Mouse (Mus musculus): Measurements from ENCODE around the gene Spen.

Gene Spen

DNA sequence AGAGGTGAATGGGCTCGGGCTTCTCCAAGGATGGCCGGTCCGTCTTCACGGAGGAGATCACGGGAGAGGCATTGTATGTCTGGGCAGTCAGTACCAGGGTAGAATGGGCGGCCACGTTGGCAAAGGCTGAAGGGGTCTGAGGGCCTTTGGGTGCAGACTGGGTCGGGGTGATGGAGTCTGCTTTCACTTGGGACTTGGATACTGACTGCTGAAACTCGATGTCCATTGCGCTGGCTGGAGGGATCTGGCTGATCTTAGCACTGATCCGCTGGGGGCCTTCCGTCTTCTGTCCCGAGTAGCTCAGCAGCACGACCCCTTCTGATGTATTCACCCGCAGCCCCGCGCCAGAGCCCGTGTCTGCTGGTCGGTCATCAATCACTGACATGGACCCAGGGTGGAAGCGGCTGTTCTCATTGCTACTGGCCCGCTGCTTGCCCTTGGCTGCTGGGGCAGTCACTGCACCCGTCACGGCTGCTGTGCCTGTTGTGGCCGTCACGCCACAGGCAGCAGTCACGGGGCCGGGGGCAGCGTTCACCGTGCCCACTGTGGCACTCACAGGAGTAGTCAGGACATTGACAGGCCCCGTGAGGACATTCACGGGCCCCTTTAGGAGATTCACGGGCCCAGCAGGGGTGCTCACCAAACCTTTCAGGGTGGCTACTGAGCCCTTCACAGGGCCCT, 65.6 kb downstream of the Spen start:
- DNase-seq (ENCODE audit: low read depth): no peak

GRCm38 (mm10) chr4:141471491-141471890, 66.9 kb downstream of the Spen start:
- DNase-seq (ENCODE audit: low read depth): no peak

- no peak for DNase-seq (ENCODE audit: low read depth)
Measured at GRCm38 (mm10) chr4:141469343-141469742, 69.1 kb downstream of the Spen start.

DNA sequence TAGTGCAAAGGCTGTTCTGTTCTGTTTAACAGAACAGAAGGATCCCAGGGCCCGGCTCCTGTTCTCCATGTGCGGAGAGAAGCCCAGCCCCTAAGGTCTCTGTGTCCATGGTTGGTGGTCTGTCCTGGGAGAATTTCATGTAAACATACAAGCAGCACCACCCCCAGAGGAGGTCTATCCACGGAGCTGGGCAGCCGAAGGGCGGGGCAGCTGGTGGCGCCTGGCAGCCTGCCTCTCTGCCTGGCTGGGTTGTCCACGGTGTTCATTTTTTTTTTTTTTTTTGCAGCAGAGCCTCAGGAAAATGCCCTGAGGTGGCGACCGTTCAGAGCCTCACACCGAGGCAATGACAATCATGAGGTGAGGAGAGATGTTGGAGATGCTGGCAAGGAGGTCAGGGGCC, 69.8 kb downstream of the Spen start:
- DNase-seq (ENCODE audit: low read depth): no peak

- no peak for DNase-seq (ENCODE audit: low read depth)
Measured at GRCm38 (mm10) chr4:141467581-141467927, 70.8 kb downstream of the Spen start.

GRCm38 (mm10) chr4:141466844-141467580, 71.4 kb downstream of the Spen start:
- DNase-seq (ENCODE audit: low read depth): no peak

- DNase-seq (ENCODE audit: low read depth): no peak
Measured at GRCm38 (mm10) chr4:141466289-141466795, 72.1 kb downstream of the Spen start.

- DNase-seq (ENCODE audit: low read depth): no peak
Measured at GRCm38 (mm10) chr4:141465512-141466288, 72.7 kb downstream of the Spen start.

DNA sequence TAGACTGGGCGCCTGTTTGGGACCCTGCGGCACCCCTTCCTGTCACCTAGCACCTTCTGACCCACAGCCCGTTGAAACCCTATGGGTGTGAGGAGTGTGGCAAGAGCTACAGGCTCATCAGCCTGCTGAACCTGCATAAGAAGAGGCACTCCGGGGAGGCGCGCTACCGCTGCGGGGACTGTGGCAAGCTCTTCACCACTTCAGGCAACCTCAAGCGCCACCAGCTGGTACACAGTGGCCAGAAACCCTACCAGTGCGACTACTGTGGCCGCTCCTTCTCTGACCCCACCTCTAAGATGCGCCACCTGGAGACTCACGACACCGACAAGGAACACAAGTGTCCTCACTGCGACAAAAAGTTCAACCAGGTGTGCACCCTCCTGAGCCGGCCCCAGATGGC, 73.7 kb downstream of the Spen start:
- DNase-seq (ENCODE audit: low read depth): no peak

GRCm38 (mm10) chr4:141463472-141463871, 74.9 kb downstream of the Spen start:
- no peak for DNase-seq (ENCODE audit: low read depth)

DNA sequence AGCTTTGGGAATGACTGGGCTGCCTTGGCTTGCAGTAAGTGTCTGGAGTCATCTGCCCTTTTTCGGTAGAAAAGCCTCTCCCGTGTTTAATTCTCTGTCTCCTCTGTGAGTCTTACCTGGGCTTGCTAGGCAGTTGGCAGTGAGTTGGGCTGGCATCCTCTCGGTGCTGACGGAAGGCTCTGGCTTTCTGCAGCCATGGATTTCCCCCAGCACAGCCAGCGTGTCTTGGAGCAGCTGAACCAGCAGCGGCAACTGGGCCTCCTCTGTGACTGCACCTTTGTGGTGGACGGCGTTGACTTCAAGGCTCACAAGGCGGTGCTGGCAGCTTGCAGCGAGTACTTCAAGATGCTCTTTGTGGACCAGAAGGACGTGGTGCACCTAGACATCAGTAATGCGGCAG, 76.8 kb downstream of the Spen start:
- DNase-seq (ENCODE audit: low read depth): no peak

- no peak for DNase-seq (ENCODE audit: low read depth)
Measured at GRCm38 (mm10) chr4:141461088-141461487, 77.3 kb downstream of the Spen start.

DNA sequence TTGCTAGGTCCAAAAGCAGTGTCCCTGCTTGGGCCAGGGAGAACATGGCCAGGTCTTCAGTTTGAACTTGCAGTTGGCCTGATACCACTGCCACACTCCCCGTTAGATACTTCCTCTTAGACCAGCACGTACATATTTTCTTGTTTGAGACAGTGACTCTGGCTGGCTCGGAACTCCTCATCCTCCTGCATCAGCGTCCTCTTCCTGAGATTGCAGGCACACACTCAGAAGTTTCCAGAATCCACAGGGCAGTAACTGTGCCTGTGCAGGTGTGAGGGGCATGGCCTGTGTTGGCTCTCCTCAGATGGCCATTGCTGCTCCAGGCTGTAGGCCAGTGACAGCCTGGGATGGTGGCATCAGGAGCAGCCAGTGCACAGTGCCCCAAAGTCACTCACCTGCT, 77.9 kb downstream of the Spen start:
- DNase-seq (ENCODE audit: low read depth): no peak

DNA sequence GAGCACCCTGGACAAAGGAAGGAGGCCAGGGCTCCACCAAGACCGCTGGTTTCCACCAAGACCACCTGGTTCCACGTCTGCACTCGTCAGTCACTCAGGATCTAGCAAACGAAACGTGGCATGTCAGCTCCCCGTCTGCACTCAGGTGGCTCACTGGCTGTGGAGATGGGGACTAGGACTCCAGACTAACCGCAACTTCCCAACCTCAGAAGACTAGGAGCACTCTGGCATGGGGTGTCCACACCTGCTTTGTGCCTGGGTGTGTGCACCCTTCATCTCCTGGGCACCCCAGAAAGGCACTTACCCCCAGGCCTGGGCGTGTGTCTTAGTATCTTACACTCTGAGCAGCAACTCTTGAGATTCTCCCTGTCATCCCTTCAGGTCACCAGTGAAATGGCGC, 78.6 kb downstream of the Spen start:
- DNase-seq (ENCODE audit: low read depth): no peak

GRCm38 (mm10) chr4:141458888-141459287, 79.5 kb downstream of the Spen start:
- DNase-seq (ENCODE audit: low read depth): no peak

GRCm38 (mm10) chr4:141458236-141458635, 80.2 kb downstream of the Spen start:
- DNase-seq (ENCODE audit: low read depth): no peak

GRCm38 (mm10) chr4:141456193-141456938, 82.0 kb downstream of the Spen start:
- DNase-seq (ENCODE audit: low read depth): no peak

GRCm38 (mm10) chr4:141455526-141455925, 82.9 kb downstream of the Spen start:
- DNase-seq (ENCODE audit: low read depth): no peak

DNA sequence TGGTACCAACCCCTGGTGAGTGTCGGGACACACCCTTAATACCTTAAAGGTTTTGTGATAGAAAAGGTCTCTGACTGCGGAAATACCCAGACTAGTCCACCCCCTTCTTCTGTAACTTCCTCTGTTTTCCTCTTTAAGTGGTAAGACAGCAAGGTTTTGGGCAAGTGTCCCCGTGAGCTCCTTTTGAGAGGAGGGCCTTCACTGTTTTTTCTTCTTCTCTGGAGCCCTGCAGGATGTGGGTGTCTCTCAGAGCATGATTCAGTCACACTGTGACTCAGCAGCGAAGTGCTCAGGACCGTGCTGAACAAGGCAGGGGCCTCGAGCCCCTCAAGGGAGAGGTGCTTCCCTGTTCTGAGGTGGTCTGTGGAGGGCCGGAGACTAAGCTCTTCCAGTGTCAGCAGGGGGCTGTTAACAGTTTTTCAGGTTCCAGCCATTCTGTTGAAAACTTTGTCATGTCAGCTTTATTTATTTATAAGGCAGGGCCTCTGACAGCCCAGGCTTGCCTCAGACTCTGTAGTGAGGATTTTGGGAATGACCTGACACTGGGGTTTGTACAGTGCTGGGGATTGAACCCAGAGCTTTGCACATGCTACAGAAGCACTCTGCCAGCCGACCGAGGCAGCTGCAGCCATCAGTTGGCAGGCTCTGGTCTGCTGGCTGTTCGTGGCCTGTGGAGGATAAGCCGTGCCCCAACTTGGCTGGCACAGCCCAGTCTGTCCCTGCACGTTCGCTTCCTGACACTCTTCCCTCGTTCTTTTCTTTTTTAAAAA, 83.6 kb downstream of the Spen start:
- peak; percentile 83 for DNase-seq (ENCODE audit: low read depth)

GRCm38 (mm10) chr4:141451916-141452450, 86.4 kb downstream of the Spen start:
- no peak for DNase-seq (ENCODE audit: low read depth)

GRCm38 (mm10) chr4:141451251-141451650, 87.1 kb downstream of the Spen start:
- no peak for DNase-seq (ENCODE audit: low read depth)
